Mouse (Mus musculus): ENCODE data around the gene Pcgf6.
"Not testable (repeated sequence)": the region's sequence is repeated elsewhere in the genome, so short reads cannot be mapped to it uniquely, and the experiment has no call there.

Pcgf6 gene

DNA sequence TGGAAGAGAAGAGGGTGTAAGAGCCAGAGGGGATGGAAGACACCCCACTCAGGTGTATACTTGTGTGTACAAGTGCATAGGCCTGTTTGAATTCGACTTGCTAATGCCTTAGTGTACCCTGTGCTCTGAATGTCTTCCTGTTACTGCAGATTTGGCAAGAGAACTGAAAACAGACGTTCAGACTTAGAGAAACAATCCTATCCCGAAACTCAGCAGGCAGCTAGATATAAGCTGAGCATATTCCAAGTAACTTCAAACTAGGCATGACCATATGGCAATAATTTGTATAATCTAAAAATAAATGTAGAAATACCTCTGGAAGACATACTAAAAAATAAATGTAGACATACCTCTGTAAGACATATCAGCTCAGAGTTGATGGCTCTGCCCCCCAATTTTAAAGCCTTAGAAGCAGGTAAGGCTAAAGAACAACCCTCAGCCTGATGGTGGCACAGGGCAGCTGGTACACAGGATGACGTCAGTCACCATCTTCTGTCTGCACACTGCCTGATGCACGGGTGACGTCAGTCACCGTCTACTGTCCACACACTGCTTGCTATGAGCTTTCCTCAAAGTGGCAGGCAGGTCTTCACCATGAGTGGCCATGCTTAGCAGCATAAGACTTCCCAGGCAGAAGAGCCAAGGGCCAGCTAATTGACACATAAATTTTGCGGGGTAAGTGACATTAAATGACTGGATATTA is 52.4 kb downstream of the Pcgf6 start:
- no peak for DNase-seq (ENCODE audit: low spot score)

DNA sequence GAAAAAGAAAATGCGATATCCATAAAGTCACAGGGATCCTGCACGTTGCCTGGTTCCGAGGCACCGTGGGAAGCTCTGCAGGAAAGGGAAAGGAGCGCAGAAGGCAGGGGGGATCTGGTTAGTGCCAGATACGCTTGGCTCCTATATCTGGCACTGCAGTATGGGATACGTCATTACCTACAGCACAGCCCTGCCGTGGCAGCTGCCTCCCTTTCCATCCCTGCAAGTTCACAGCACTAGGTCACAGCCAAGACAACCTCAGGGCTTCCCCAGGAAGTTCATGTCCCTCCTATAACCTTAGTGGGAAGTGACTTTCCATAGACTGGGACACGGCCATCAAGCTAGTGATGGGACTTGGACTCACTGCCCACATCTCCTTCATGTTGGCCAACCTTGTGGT is 54.6 kb downstream of the Pcgf6 start:
- no peak for DNase-seq (ENCODE audit: low spot score)

DNA sequence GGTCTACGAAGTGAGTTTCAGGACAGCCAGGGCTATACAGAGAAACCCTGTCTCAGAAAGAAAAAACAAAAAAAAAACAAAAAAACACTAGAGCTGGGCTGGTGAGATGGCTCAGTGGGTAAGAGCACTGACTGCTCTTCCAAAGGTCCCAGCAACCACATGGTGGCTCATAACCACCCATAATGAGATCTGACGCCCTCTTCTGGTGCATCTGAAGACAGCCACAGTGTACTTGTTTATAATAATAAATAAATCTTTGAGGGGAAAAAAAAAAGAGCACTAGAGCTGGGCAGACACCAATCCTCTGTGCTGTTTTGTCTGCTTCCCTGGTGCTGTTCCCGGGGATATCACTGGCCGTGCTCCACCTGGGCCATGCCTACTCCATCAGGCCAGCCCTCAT is 58.4 kb downstream of the Pcgf6 start:
- DNase-seq (ENCODE audit: low spot score) = not testable (repeated sequence)

DNA sequence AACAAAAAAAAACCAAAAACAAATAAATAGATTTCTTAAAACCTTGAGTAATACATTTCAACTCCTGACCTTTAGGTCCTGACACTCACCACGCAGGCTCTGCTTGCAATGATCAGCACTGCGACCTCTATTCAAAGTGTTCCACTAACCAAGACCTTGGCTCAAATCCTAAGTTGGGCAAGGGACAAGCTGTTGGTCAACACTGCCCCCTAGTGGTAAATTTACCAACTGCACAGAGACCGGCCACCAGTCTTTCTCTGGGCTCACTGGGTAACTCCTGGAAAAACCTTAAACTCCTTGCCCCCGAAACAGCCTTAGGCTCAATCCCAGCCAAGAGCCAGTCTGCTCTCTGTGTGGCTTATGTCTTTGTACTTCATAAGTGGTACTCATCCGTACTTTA is 59.6 kb downstream of the Pcgf6 start:
- DNase-seq (ENCODE audit: low spot score) = peak; percentile 87

DNA sequence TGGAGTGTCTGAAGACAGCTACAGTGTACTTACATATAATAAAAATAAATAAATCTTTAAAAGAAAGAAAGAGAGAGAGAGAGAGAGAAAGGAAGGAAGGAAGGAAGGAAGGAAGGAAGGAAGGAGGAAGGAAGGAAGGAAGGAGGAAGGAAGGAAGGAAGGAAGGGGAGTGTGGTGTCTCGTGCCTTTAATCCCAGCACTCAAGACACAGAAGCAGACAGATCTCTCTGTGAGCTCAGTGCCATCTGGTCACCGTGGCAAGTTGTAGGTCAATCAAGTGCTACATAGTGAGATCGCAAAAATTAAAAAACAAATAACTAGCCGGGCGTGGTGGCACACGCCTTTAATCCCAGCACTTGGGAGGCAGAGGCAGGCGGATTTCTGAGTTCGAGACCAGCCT is 60.1 kb downstream of the Pcgf6 start:
- not testable (repeated sequence) for DNase-seq (ENCODE audit: low spot score)

DNA sequence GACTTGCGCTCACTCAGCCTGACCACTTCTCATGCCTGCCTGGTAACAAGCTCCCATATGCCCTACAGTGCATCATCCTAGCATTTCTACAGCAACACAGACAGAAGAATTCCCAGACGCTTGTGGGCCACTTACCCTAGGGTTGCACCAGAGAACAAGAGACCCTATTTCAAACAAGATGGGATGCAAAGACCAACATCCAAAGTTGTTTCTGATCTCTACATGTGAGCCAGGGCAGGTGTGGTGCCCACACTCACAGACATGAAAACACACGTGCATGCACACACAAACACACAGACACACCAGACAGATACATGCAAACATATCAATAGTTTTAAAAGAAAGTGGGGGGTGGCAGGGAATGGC is 60.6 kb downstream of the Pcgf6 start:
- no peak for DNase-seq (ENCODE audit: low spot score)

DNA sequence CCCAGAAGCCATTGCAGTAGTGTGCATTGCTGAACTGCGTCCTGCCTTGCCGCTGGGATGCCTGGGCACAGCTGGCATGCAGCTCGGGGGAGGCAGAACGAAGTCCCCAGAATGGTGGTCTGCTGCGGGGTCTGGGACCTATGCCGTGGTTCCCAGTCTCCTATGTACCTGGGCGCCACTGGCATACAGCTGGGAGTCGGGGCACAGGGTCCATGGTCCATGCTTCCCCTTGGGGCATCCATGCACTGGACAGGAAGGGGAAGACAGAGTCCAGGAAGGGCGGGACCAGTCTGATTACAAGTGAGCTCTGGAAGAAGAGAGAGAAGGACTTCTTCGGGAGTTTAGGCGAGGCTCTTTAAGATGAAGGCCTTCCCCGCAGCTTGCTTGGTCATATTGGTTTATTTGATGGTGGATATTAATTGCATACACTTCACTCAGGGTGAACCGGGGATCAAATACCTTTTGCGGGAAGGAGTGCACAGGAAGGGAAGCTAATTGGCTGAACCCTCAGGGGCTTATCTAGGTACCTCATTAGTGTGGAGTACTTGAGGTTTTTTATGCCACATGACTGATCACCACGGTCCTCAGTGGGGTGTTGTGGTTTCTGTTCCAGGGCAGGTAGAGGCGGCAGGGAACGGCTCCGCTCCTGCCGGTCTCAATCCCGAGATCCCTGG is 61.1 kb downstream of the Pcgf6 start:
- DNase-seq (ENCODE audit: low spot score) = no peak

DNA sequence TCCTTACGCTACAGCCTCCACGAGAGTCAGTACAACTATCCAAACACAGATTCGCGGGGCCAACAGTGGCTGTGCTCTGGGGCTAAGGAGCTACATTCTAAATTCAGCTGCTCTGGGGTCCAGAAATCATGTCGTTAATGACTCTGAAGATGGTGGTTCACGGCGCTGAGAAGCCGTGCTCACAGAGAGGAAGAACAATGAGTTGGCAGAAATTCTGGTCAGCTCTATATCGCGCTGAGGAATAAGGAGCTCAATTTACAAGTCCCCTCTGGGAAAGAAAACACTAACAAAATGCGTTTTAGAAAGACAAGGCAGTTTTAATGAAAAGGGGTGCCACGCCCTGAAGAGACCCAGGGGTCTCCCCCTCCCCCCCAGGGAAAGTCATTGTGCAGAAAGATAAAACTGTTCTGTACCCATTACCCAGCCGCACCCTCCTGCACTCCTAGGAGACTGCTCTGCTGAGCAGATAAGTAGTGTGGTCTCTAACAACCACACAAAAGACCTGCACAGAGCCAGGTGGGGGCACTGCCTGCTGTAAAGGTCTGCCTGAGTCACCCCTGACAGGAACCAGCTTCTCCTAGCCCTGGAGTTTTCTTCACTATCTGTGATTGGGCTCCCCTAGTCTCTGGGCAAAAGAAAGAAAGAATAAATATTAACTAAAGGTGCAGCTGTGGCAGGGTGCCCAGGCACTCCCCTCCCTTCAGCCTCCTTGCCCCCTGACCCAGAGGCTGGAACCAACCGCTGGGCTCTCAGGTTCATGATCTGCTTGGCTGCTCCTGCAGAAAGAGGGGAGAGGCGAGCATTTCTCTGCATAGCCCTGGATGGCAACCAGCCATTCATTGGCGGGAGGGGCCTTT is 62.2 kb downstream of the Pcgf6 start:
- DNase-seq (ENCODE audit: low spot score) = peak; percentile 63

DNA sequence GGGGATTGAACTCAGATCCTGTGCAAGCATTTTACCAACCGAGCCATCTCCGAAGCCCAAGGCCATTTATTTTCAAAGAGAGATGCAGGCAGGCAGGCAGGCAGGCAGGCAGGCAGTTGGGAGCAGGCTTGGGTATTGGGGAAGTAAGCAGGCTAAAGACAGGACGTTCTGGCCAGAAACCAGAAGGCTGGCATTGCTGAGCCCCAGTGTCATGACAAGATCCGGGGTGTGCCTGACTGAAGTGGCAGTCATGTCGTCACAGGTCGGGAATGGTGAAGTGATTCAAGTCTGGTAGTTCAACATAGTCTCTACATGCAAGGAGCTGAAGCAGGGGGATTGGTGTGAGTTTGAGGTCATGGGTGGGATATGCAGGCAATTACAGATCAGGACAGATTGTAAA is 63.1 kb downstream of the Pcgf6 start:
- peak; percentile 71 for DNase-seq (ENCODE audit: low spot score)

DNA sequence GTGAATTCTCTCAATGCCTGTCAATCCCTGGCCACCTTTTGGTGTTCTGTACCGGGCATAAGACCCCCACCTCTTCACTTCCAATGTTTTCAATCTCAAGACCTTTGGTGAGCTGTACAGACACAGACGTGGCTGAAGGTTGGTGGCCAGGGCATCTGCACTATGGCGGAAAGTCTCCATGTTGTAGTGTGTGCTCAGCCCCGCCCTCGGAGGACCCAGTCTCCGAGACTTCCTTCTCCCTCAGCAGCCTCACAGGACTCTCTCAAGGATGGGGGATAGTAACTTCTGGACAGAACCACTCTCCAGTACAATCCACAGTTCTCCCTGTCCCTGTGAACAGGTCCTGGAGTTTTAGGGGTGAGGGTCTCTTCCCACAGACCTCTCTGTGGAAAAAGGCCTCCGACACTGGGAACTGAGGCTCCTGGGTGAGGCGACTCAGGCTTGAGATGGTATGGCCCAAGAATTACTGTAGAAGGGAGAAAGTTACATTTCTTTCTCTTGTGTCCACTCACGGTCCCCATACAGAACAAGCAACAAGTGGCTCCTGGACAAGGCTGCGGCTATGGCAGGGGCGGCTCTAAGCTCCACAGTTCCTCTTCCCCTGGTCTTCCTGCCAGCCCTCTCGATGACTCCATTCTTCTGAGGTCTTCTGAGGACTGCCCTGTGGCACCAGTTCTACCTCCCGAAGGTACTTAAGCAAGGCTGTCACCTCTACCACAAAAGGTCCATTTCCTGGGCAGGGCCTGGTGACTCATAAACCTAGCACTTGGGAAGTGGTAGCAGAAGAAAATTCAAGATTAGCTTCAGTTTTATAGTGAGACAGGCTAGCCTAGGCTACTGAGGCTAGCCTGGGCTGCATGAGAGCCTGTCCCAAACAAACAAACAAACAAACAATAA is 65.7 kb downstream of the Pcgf6 start:
- DNase-seq (ENCODE audit: low spot score) = peak; percentile 72

DNA sequence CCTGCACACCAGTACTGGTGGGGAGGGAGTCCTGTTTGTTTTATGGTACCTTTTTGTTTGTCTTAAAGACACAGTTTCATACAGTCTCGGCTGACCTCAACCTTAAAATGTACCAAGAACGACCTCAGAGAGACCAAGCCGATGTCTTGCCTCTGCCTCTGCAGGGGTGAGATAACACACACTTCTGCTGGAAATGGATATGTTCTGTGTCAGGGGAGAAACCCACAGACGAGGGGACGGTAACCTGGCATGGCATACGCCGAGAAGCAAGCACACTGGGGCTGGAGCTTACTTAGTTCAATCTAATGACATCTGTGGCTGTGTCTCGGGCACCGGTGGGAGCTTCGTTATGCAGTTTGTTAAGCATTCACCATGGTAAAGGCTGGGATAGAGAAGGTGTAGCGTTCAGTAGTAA is 66.7 kb downstream of the Pcgf6 start:
- DNase-seq (ENCODE audit: low spot score) = no peak
